In genomic region chr5:4733239-4733638, GRCm38 (mm10) we compare ENCODE assay signal across 22 mouse cellular contexts. TPM values are rescaled to one million over a fixed set of nuclear protein-coding genes. Genes with fewer than 3 reads are reported as not detected.
DNase-seq lines count a peak whose midpoint lies in the region; ATAC-seq and TF ChIP-seq lines count a peak whose summit lies in the region.
"Had no signal": no experiment of that assay in that cellular context is flagged by ENCODE, and none has a peak within 500 bp of the region (broad histone marks: within the 10 kb centered on the region; RNA-seq: fewer than 3 reads in every experiment).

No protein-coding gene starts in this region.

- WGBS in kidney, embryonic 14.5 days: 56% methylated on average over 4 of the region's 4 CpGs
- 47% methylated on average over 4 of the region's 4 CpGs for WGBS in midbrain, embryonic 15.5 days
- WGBS in midbrain, embryonic 11.5 days: 77% methylated on average over 4 of the region's 4 CpGs

- no peak overlapping the region for H3K9ac ChIP-seq in kidney, embryonic 14.5 days (ENCODE audit: low read depth, low read length)
- no peak overlapping the region for H3K9ac ChIP-seq in midbrain, embryonic 15.5 days
- H3K9ac ChIP-seq in midbrain, embryonic 11.5 days (ENCODE audit: low read length): no peak overlapping the region
- H3K9ac ChIP-seq: hindbrain, embryonic 15.5 days had no signal

- H3K4me1 ChIP-seq in kidney, embryonic 14.5 days (ENCODE audit: control insufficient read depth, insufficient read depth, low read length): no peaks in the 10 kb centered on the region; the same call in 1 of the 2 replicates
- peaks cover 14% of the 10 kb centered on the region for H3K4me1 ChIP-seq in midbrain, embryonic 15.5 days
- H3K4me1 ChIP-seq in midbrain, embryonic 11.5 days (ENCODE audit: control insufficient read depth, insufficient read depth, low read length): peaks cover 3% of the 10 kb centered on the region; the same call in 1 of the 2 replicates

- no peak for TF ChIP-seq CTCF in gastrocnemius, adult 2 months (IDR thresholded peaks at IDR 0.05)

- no peak overlapping the region for H3K4me3 ChIP-seq in kidney, embryonic 14.5 days (ENCODE audit: low read length)
- H3K4me3 ChIP-seq in midbrain, embryonic 15.5 days: no peak overlapping the region
- no peak overlapping the region for H3K4me3 ChIP-seq in midbrain, embryonic 11.5 days (ENCODE audit: low read depth, low read length)
- no peak overlapping the region for H3K4me3 ChIP-seq in gastrocnemius, adult 2 months
- H3K4me3 ChIP-seq: embryonic facial prominence, embryonic 10.5 days; heart, adult 2 months; hindbrain, embryonic 15.5 days; limb, embryonic 10.5 days had no signal

- H3K36me3 ChIP-seq in kidney, embryonic 14.5 days (ENCODE audit: control insufficient read depth, insufficient read depth, low read length): no peaks in the 10 kb centered on the region
- H3K36me3 ChIP-seq in midbrain, embryonic 15.5 days (replicated peaks): no peaks in the 10 kb centered on the region
- H3K36me3 ChIP-seq in midbrain, embryonic 11.5 days (ENCODE audit: control insufficient read depth, insufficient read depth, low read length): no peaks in the 10 kb centered on the region
- H3K36me3 ChIP-seq: embryonic facial prominence, embryonic 10.5 days; hindbrain, embryonic 15.5 days; limb, embryonic 10.5 days had no signal

- no peak overlapping the region for H3K27ac ChIP-seq in kidney, embryonic 14.5 days (ENCODE audit: low read depth, low read length)
- H3K27ac ChIP-seq in midbrain, embryonic 15.5 days: peak overlapping the region; percentile 39; the same call in 1 of the 2 replicates
- H3K27ac ChIP-seq in midbrain, embryonic 11.5 days (ENCODE audit: low read depth, low read length): no peak overlapping the region
- H3K27ac ChIP-seq in gastrocnemius, adult 2 months: no peak overlapping the region
- H3K27ac ChIP-seq: embryonic facial prominence, embryonic 10.5 days; heart, adult 2 months; hindbrain, embryonic 15.5 days; limb, embryonic 10.5 days had no signal

- no peak for ATAC-seq in kidney, embryonic 14.5 days (ENCODE audit: low FRiP score, low TSS enrichment)
- 0 out of 2 replicates have a peak, but pooled peaks have one; percentile 44 for ATAC-seq in midbrain, embryonic 15.5 days (replicated peaks)
- no peak for ATAC-seq in midbrain, embryonic 11.5 days (ENCODE audit: low FRiP score)
- ATAC-seq: CD4-positive, CD25-positive, alpha-beta regulatory T cell, adult 4 months; forebrain, embryonic 16.5 days had no signal

- no peak overlapping the region for H3K4me2 ChIP-seq in kidney, embryonic 14.5 days (replicated peaks; ENCODE audit: low read depth, low read length)
- H3K4me2 ChIP-seq in midbrain, embryonic 15.5 days: no peak overlapping the region
- H3K4me2 ChIP-seq in midbrain, embryonic 11.5 days: no peak overlapping the region
- H3K4me2 ChIP-seq: hindbrain, embryonic 15.5 days had no signal

- peak; percentile 41 for DNase-seq in kidney, adult 11 months
- DNase-seq in midbrain, embryonic 11.5 days (ENCODE audit: low spot score, missing footprints): no peak
- peak; percentile 41 for DNase-seq in kidney, postnatal 14 days
- no peak for DNase-seq in gastrocnemius, adult 2 months
- DNase-seq in frontal cortex, postnatal 36 days (ENCODE audit: low spot score in 2 of 2): no peak
- no peak for DNase-seq in heart, adult 9 months (ENCODE audit: low spot score in 2 of 2)
- DNase-seq: adrenal gland, postnatal 36 days; cerebellum, adult 11 months; cerebellum, adult 9-11 months; gastrocnemius, postnatal 25 days; heart, adult 2 months; heart, postnatal 36 days; lung, adult 2 months; lung, postnatal 14 days; right cerebral cortex, postnatal 14 days had no signal

- intact Hi-C loops in gastrocnemius, adult 2 months (cut with DNase I): no loop called here

- no peaks in the 10 kb centered on the region for H3K27me3 ChIP-seq in kidney, embryonic 14.5 days (ENCODE audit: control insufficient read depth, insufficient read depth, low read length)
- no peaks in the 10 kb centered on the region for H3K27me3 ChIP-seq in midbrain, embryonic 15.5 days (replicated peaks)
- H3K27me3 ChIP-seq in midbrain, embryonic 11.5 days (ENCODE audit: control insufficient read depth, insufficient read depth, low read length): no peaks in the 10 kb centered on the region
- H3K27me3 ChIP-seq: hindbrain, embryonic 15.5 days had no signal

- no peaks in the 10 kb centered on the region for H3K9me3 ChIP-seq in kidney, embryonic 14.5 days (ENCODE audit: control insufficient read depth, low read length)
- no peaks in the 10 kb centered on the region for H3K9me3 ChIP-seq in midbrain, embryonic 15.5 days
- no peaks in the 10 kb centered on the region for H3K9me3 ChIP-seq in midbrain, embryonic 11.5 days (ENCODE audit: control insufficient read depth, low read length)
- H3K9me3 ChIP-seq: embryonic facial prominence, embryonic 10.5 days; hindbrain, embryonic 15.5 days; limb, embryonic 10.5 days had no signal

RNA-seq across cellular contexts. Expression of gene Fzd1, which starts 24.6 kb away (rescaled TPM):
- polyA plus RNA-seq in kidney, embryonic 14.5 days (2014; fragmentation: Nextera tagmentation; extraction: Ambion mirVana): 29.6 and 44.7 TPM in 2 replicates
- polyA plus RNA-seq in midbrain, embryonic 15.5 days (2015; fragmentation: Nextera tagmentation; extraction: Ambion mirVana): 33.2 and 38.9 TPM in 2 replicates
- polyA plus RNA-seq in midbrain, embryonic 11.5 days (2014; fragmentation: Nextera tagmentation; extraction: Ambion mirVana): 26.5 and 26.9 TPM in 2 replicates
- total RNA-seq in gastrocnemius, adult 2 months (2021): 1 to 10 TPM; 2.0 to 3.8 TPM
- polyA plus RNA-seq: CD4-positive, CD25-positive, alpha-beta regulatory T cell, adult 4 months had no signal

Comparison
In these comparisons a context has a peak if more than half of its experiments do, and no peak if none do; other contexts are left out.
1. DNase-seq: peak in kidney, adult 11 months (single experiment) and kidney, postnatal 14 days (single experiment); none in midbrain, embryonic 11.5 days (single experiment), gastrocnemius, adult 2 months (single experiment), frontal cortex, postnatal 36 days (0 of 2) and heart, adult 9 months (0 of 2).